Mouse (Mus musculus) forebrain, embryonic 11.5 days (tissue): ENCODE results near the gene Bcl10. TPM values are rescaled to one million over a fixed set of nuclear protein-coding genes. Genes with fewer than 3 reads are reported as not detected.
A peak's percentile ranks its signal among the peaks of the same experiment; 100 is the strongest.
"Not testable (repeated sequence)": the region's sequence is repeated elsewhere in the genome, so short reads cannot be mapped to it uniquely, and the experiment has no call there.

ENCODE experiments used
- ATAC-seq: fragments of 200-750 bp; cut with Nextera tagmentation; replicated peaks from 2 replicates; pipeline ENCODE4 v1.8.0; 2017; ENCODE audit warnings: moderate TSS enrichment; ENCODE audit not compliant: low FRiP score
- DNase-seq: peaks from one replicate; pipeline ENCODE4 v3.0.0-alpha.2; 2017; ENCODE audit warnings: low spot score
- H3K27ac ChIP-seq: fragments of 300-500 bp; sonication (generic); 2 replicates; pipeline ENCODE4 v1.5.1; 2014; ENCODE audit warnings: low read depth, low read length
- H3K27me3 ChIP-seq: fragments of 300-500 bp; sonication (generic); 2 replicates; pipeline ENCODE4 v1.6.1; 2014; ENCODE audit warnings: mild to moderate bottlenecking, low read length, mixed read lengths; ENCODE audit not compliant: control insufficient read depth, insufficient read depth
- H3K36me3 ChIP-seq: fragments of 300-500 bp; sonication (generic); 2 replicates; pipeline ENCODE4 v1.6.1; 2014; ENCODE audit warnings: mild to moderate bottlenecking, low read length, moderate library complexity, mixed read lengths; ENCODE audit not compliant: control insufficient read depth, insufficient read depth
- H3K4me1 ChIP-seq: fragments of 300-500 bp; sonication (generic); replicated peaks from 2 replicates; pipeline ENCODE4 v1.6.1; 2014; ENCODE audit warnings: low read length, mixed read lengths; ENCODE audit not compliant: control insufficient read depth, insufficient read depth
- H3K4me2 ChIP-seq: fragments of 300-500 bp; sonication (generic); 2 replicates; pipeline ENCODE4 v1.6.1; 2014; ENCODE audit warnings: low read depth, mild to moderate bottlenecking, low read length, moderate library complexity, mixed read lengths; ENCODE audit not compliant: severe bottlenecking
- H3K4me3 ChIP-seq: fragments of 300-500 bp; sonication (generic); 2 replicates; pipeline ENCODE4 v1.5.1; 2014; ENCODE audit warnings: low read depth, low read length
- H3K9ac ChIP-seq: fragments of 300-500 bp; sonication (generic); 2 replicates; pipeline ENCODE4 v1.6.1; 2014; ENCODE audit warnings: low read length
- H3K9me3 ChIP-seq: fragments of 300-500 bp; sonication (generic); 2 replicates; pipeline ENCODE4 v1.6.1; 2016; ENCODE audit warnings: low read length, mixed read lengths; ENCODE audit not compliant: control insufficient read depth
- WGBS: fragments of 180-500 bp; shearing (Covaris S2); extraction: QIAGEN DNeasy Blood & Tissue Kit; methylation state at CpG from one replicate; pipeline ENCODE4 v1.1.7; 2014; 5-methylcytosine and 5-hydroxymethylcytosine counted together
- polyA plus RNA-seq: library from polyadenylated mRNA; unstranded; fragments of >200 nt; fragmentation: Nextera tagmentation; extraction: Ambion mirVana; gene quantifications from 2 replicates; pipeline ENCODE4 v1.2.1, GENCODE M21; 2014

Bcl10 gene
- polyA plus RNA-seq, 1 experiment from 2014 or later: 55.4 TPM

GRCm38 (mm10) chr3:145964473-145964872 lies 41.9 kb downstream of the Bcl10 start:
- DNase-seq: peak; percentile 63
- H3K4me3 ChIP-seq: no peak overlapping the region
- 8% methylated on average over 10 of the region's 10 CpGs for WGBS
- peak overlapping the region; percentile 43; the same call in 1 of the 2 replicates for H3K4me2 ChIP-seq
- H3K27me3 ChIP-seq: peaks cover 19% of the 10 kb centered on the region
- ATAC-seq: peak; percentile 45; the same call in 1 of the 2 replicates
- peaks cover 4% of the 10 kb centered on the region; the same call in 1 of the 2 replicates for H3K4me1 ChIP-seq
- H3K36me3 ChIP-seq: no peaks in the 10 kb centered on the region
- no peaks in the 10 kb centered on the region for H3K9me3 ChIP-seq
- H3K9ac ChIP-seq: no peak overlapping the region
- H3K27ac ChIP-seq: no peak overlapping the region

GRCm38 (mm10) chr3:145965583-145965982 lies 43.0 kb downstream of the Bcl10 start:
- WGBS: 80% methylated on average over 3 of the region's 3 CpGs

GRCm38 (mm10) chr3:145966806-145967205 lies 44.2 kb downstream of the Bcl10 start:
- Histone ChIP-seq H3K36me3 (no peaks in the 10 kb centered on the region), H3K9ac (no peak overlapping the region), H3K27me3 (peaks cover 19% of the 10 kb centered on the region), H3K4me3 (no peak overlapping the region), H3K9me3 (no peaks in the 10 kb centered on the region), H3K27ac (no peak overlapping the region), H3K4me2 (no peak overlapping the region), H3K4me1 (peaks cover 4% of the 10 kb centered on the region; the same call in 1 of the 2 replicates)
- ATAC-seq (no peak), DNase-seq (no peak)
- WGBS: 91% methylated on average over 5 of the region's 5 CpGs

More at GRCm38 (mm10) chr3:145965583-145965982, 43.0 kb downstream of the Bcl10 start:
- not testable (repeated sequence) for DNase-seq, H3K27ac ChIP-seq, H3K9ac ChIP-seq, H3K36me3 ChIP-seq, H3K4me3 ChIP-seq, ATAC-seq, H3K4me2 ChIP-seq, H3K9me3 ChIP-seq, H3K4me1 ChIP-seq
- peaks cover 19% of the 10 kb centered on the region for H3K27me3 ChIP-seq

GRCm38 (mm10) chr3:145969031-145969501 lies 46.5 kb downstream of the Bcl10 start:
- DNase-seq: no peak
- Histone ChIP-seq H3K9ac (no peak overlapping the region), H3K36me3 (no peaks in the 10 kb centered on the region), H3K27me3 (peaks cover under 1% of the 10 kb centered on the region; the same call in 1 of the 2 replicates), H3K27ac (no peak overlapping the region), H3K4me1 (peaks cover under 1% of the 10 kb centered on the region; the same call in 1 of the 2 replicates), H3K4me2 (no peak overlapping the region), H3K4me3 (no peak overlapping the region), H3K9me3 (peaks cover 2% of the 10 kb centered on the region; the same call in 1 of the 2 replicates)
- WGBS: 56% methylated on average over 14 of the region's 14 CpGs
- ATAC-seq: no peak

GRCm38 (mm10) chr3:145971501-145971900 lies 48.9 kb downstream of the Bcl10 start:
- no peak for ATAC-seq
- no peak overlapping the region for H3K9ac ChIP-seq
- H3K4me2 ChIP-seq: no peak overlapping the region
- no peak for DNase-seq
- H3K36me3 ChIP-seq: no peaks in the 10 kb centered on the region
- peaks cover 6% of the 10 kb centered on the region; the same call in 1 of the 2 replicates for H3K9me3 ChIP-seq
- no peaks in the 10 kb centered on the region for H3K4me1 ChIP-seq
- 74% methylated on average over 10 of the region's 10 CpGs for whole genome bisulfite sequencing
- H3K4me3 ChIP-seq: no peak overlapping the region
- no peaks in the 10 kb centered on the region for H3K27me3 ChIP-seq
- H3K27ac ChIP-seq: no peak overlapping the region

GRCm38 (mm10) chr3:145974986-145975385 lies 52.4 kb downstream of the Bcl10 start:
- Histone ChIP-seq H3K4me3 (no peak overlapping the region), H3K27me3 (no peaks in the 10 kb centered on the region), H3K9ac (no peak overlapping the region), H3K27ac (no peak overlapping the region), H3K9me3 (peaks cover 6% of the 10 kb centered on the region; the same call in 1 of the 2 replicates), H3K4me1 (no peaks in the 10 kb centered on the region), H3K36me3 (no peaks in the 10 kb centered on the region), H3K4me2 (no peak overlapping the region)
- DNase-seq: no peak
- no peak for ATAC-seq
- 93% methylated on average over 7 of the region's 7 CpGs for WGBS

Other genes with a start within 250 kb of the Bcl10 start
- 71.2 and 84.3 TPM in 2 replicates for gene Ddah1, start 164.1 kb upstream of the Bcl10 start, polyA plus RNA-seq
- gene 2410004B18Rik, start 15.2 kb downstream of the Bcl10 start, polyA plus RNA-seq: 57.6 and 59.5 TPM in 2 replicates
- gene Syde2, start 65.1 kb downstream of the Bcl10 start, polyA plus RNA-seq: 1.6 and 2.0 TPM in 2 replicates
- 0.09 TPM in 1 of 2 replicates, not detected in the other for gene Wdr63, start 185.3 kb downstream of the Bcl10 start, polyA plus RNA-seq
- 3.7 and 4.8 TPM in 2 replicates for gene Mcoln3, start 194.6 kb downstream of the Bcl10 start, polyA plus RNA-seq
- 0.11 and 0.27 TPM in 2 replicates for gene Mcoln2, start 227.0 kb downstream of the Bcl10 start, polyA plus RNA-seq